Mouse (Mus musculus) stomach, postnatal 0 days (tissue): Measurements from ENCODE around the gene Rft1. TPM values are rescaled to one million over a fixed set of nuclear protein-coding genes. Genes with fewer than 3 reads are reported as not detected.

ENCODE experiments used
- ATAC-seq: fragments of 200-750 bp; cut with Nextera tagmentation; 2 replicates; pipeline ENCODE4 v1.8.0; 2017; ENCODE audit not compliant: low FRiP score, low TSS enrichment
- DNase-seq: peaks from one replicate; pipeline ENCODE4 v3.0.0-alpha.2; 2016; ENCODE audit warnings: low spot score
- H3K27ac ChIP-seq: fragments of 300-500 bp; sonication (generic); replicated peaks from 2 replicates; pipeline ENCODE4 v1.5.1; 2014; ENCODE audit warnings: mild to moderate bottlenecking, control low read depth
- H3K27me3 ChIP-seq: fragments of 300-500 bp; sonication (generic); 2 replicates; pipeline ENCODE4 v1.6.1; 2014; ENCODE audit warnings: low read length; ENCODE audit not compliant: control insufficient read depth, insufficient read depth
- H3K36me3 ChIP-seq: fragments of 300-500 bp; sonication (generic); 2 replicates; pipeline ENCODE4 v1.6.1; 2014; ENCODE audit warnings: low read length, mixed read lengths; ENCODE audit not compliant: control insufficient read depth, insufficient read depth
- H3K4me1 ChIP-seq: fragments of 300-500 bp; sonication (generic); replicated peaks from 2 replicates; pipeline ENCODE4 v1.6.1; 2014; ENCODE audit warnings: antibody characterized with exemption; ENCODE audit not compliant: control insufficient read depth, insufficient read depth
- H3K4me2 ChIP-seq: fragments of 300-500 bp; sonication (generic); replicated peaks from 2 replicates; pipeline ENCODE4 v1.6.1; 2014; ENCODE audit warnings: low read depth, mild to moderate bottlenecking, control low read depth, moderate library complexity
- H3K4me3 ChIP-seq: fragments of 300-500 bp; sonication (generic); 2 replicates; pipeline ENCODE4 v1.5.1; 2014; ENCODE audit warnings: low read depth, low read length, control low read depth
- H3K9ac ChIP-seq: fragments of 300-500 bp; sonication (generic); 2 replicates; pipeline ENCODE4 v1.6.1; 2014; ENCODE audit warnings: mild to moderate bottlenecking, low read length, control low read depth, mixed read lengths
- H3K9me3 ChIP-seq: fragments of 300-500 bp; sonication (generic); 2 replicates; pipeline ENCODE4 v1.6.1; 2016; ENCODE audit warnings: low read length; ENCODE audit not compliant: control insufficient read depth
- CTCF ChIP-seq: IDR thresholded peaks from 2 replicates; pipeline ENCODE4 v1.5.1; 2016; ENCODE audit warnings: antibody characterized with exemption, low read depth, mild to moderate bottlenecking, moderate library complexity
- EP300 ChIP-seq: optimal IDR thresholded peaks from 2 replicates; pipeline ENCODE3; 2016; ENCODE audit warnings: antibody characterized with exemption
- WGBS: fragments of 180-500 bp; shearing (Covaris S2); extraction: QIAGEN DNeasy Blood & Tissue Kit; methylation state at CpG from one replicate; pipeline ENCODE4 v1.1.7; 2014; 5-methylcytosine and 5-hydroxymethylcytosine counted together
- polyA plus RNA-seq: library from polyadenylated mRNA; unstranded; fragments of >200 nt; fragmentation: Nextera tagmentation; extraction: Ambion mirVana; gene quantifications from 2 replicates; pipeline ENCODE4 v1.2.1, GENCODE M21; 2015

Gene Rft1
- polyA plus RNA-seq, 1 experiment from 2014 or later = 12.3 TPM

DNA sequence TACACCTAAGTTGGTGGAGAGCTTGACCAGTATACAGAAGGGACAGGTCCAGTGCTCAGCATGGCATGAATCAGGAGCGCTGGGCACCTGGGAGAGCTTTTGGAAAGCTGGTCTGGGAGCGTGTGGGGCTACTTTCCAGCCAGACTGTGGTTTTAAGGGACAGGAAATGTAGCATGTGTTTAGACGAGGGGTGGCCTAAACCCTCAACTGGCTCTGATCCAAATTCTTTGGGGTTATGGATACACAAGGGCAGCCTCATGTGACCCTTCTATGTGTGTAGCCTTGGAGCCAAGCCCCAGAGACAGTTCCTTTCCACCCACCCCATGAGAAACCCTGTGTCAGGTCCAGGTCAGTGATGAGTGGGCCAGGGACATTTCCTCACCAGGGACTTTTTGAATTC lies 5.7 kb upstream of the Rft1 start:
- Histone ChIP-seq H3K9me3 (no peaks in the 10 kb centered on the region), H3K9ac (no peak overlapping the region), H3K36me3 (no peaks in the 10 kb centered on the region), H3K27ac (no peak overlapping the region), H3K27me3 (no peaks in the 10 kb centered on the region), H3K4me1 (no peaks in the 10 kb centered on the region), H3K4me2 (no peak overlapping the region), H3K4me3 (no peak overlapping the region)
- no peak for DNase-seq
- WGBS = 37% methylated on average over 3 of the region's 3 CpGs
- TF ChIP-seq EP300 = no peak
- TF ChIP-seq CTCF = no peak
- ATAC-seq = no peak

DNA sequence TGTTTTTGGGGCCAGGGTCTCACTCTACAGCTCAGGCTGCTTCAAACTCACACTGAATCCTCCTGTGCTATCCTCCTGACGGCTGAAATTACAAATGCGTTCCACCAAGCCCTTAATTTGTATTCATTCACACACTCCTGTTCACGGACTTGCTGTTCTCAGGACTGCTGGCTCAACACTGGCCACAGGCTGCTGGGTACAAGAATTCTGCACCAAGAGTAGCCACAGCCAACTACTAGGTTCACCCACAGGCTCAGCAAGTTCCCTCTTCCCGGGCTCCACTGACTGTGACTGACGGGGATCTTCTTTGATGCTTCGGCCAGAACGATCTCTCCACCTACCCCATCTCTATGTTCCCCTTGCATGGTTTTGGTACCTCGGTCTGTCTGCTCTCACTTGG lies 4.4 kb upstream of the Rft1 start:
- DNase-seq (no peak), ATAC-seq (no peak)
- no peak overlapping the region for H3K9ac ChIP-seq
- 0 out of 2 replicates have a peak, but pooled peaks cover 1% of the 10 kb centered on the region for H3K4me1 ChIP-seq
- no peaks in the 10 kb centered on the region for H3K36me3 ChIP-seq
- no peak overlapping the region for H3K27ac ChIP-seq
- no peaks in the 10 kb centered on the region for H3K27me3 ChIP-seq
- WGBS = 76% methylated on average over 8 of the region's 8 CpGs
- H3K4me2 ChIP-seq = no peak overlapping the region
- TF ChIP-seq CTCF = no peak
- no peak for TF ChIP-seq EP300
- no peaks in the 10 kb centered on the region for H3K9me3 ChIP-seq
- no peak overlapping the region for H3K4me3 ChIP-seq

DNA sequence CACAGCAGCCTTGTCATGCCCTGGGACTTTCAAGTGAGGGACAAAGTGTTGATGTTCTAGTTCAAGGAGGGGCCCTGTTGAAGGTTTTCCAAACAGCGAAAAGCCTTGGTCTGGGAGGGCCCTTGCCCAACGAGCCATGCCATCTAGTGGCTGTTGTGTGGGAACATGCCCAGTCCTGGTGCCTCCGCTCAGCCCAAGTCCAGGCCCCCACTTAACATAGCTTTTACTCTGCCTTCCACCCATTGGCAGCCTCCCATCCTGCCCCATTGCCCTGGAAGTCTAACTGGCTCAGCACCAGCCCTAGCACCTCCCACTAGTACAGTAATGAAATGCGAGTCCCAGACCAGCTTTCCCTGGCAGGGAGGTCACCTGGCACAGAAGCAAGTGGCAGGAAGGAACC lies 3.2 kb upstream of the Rft1 start:
- 21% methylated on average over 4 of the region's 4 CpGs for WGBS
- DNase-seq (peak; percentile 90), ATAC-seq (peak; percentile 92)
- Histone ChIP-seq H3K9ac (no peak overlapping the region), H3K27me3 (no peaks in the 10 kb centered on the region), H3K27ac (no peak overlapping the region), H3K4me3 (no peak overlapping the region), H3K4me2 (no peak overlapping the region), H3K9me3 (no peaks in the 10 kb centered on the region), H3K4me1 (0 out of 2 replicates have a peak, but pooled peaks cover 3% of the 10 kb centered on the region), H3K36me3 (no peaks in the 10 kb centered on the region)
- TF ChIP-seq CTCF (peak; percentile 83), EP300 (no peak)

DNA sequence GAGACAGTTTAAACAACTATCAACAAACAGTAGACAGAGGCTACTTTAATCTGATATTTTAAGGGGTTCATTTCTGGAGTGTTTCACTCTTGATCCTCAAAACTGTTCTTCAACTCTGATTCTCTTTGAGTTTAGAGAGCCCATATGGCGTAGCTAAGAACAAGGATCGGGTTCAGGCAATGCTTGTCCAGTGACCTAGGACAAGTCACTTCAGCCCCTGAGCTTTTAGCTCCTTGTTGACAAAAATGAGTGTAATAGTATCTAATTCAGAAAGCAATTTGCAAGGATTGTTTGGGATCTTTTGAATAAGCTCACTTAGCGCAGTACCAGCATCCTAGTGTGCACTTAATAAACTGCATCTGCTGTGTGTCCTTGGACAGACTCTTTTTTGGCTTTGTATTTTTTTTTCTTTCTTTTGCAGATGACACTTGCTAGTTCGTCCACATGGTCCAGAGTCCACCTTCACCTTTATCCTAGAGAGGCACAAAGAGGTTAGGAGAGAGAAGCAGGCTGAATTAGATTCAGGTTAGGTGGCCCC lies 600 bp downstream of the Rft1 start:
- ATAC-seq (no peak), DNase-seq (no peak)
- Histone ChIP-seq H3K27ac (peak overlapping the region; percentile 96), H3K36me3 (0 out of 2 replicates have a peak, but pooled peaks cover 2% of the 10 kb centered on the region), H3K9ac (peak overlapping the region; percentile 100), H3K4me1 (0 out of 2 replicates have a peak, but pooled peaks cover 3% of the 10 kb centered on the region), H3K9me3 (no peaks in the 10 kb centered on the region), H3K27me3 (no peaks in the 10 kb centered on the region), H3K4me3 (peak overlapping the region; percentile 95), H3K4me2 (peak overlapping the region; percentile 65)
- 36% methylated on average over 4 of the region's 4 CpGs for WGBS
- TF ChIP-seq EP300 (no peak), CTCF (no peak; the same call in 1 of the 2 replicates)

DNA sequence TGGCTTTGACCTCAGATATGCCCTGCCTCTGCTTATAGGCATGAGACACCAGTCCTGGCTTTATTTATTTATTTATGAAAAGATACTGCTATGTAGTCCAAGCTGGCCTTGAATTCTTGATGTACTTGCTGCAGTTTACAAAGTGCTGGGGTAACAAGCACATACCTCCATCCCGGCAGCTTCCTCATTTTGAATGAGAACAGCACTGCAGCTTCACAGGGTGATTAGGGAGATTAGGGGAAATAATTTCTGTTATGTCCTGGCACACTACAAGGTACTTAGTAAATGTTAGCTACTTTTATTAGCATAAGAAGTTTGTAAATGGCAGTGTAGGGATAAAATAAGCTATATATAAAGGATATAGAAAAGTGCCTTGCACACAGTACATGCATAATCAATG lies 1.4 kb downstream of the Rft1 start:
- no peak for TF ChIP-seq CTCF
- TF ChIP-seq EP300 = no peak
- H3K9me3 ChIP-seq = no peaks in the 10 kb centered on the region
- ATAC-seq (no peak), DNase-seq (no peak)
- no peak overlapping the region for H3K9ac ChIP-seq
- H3K36me3 ChIP-seq = peaks cover 2% of the 10 kb centered on the region; the same call in 1 of the 2 replicates
- 69% methylated on average over 1 of the region's 1 CpGs for WGBS
- H3K4me1 ChIP-seq = 0 out of 2 replicates have a peak, but pooled peaks cover 3% of the 10 kb centered on the region
- H3K4me2 ChIP-seq = no peak overlapping the region
- no peak overlapping the region for H3K4me3 ChIP-seq
- H3K27me3 ChIP-seq = no peaks in the 10 kb centered on the region
- H3K27ac ChIP-seq = no peak overlapping the region

DNA sequence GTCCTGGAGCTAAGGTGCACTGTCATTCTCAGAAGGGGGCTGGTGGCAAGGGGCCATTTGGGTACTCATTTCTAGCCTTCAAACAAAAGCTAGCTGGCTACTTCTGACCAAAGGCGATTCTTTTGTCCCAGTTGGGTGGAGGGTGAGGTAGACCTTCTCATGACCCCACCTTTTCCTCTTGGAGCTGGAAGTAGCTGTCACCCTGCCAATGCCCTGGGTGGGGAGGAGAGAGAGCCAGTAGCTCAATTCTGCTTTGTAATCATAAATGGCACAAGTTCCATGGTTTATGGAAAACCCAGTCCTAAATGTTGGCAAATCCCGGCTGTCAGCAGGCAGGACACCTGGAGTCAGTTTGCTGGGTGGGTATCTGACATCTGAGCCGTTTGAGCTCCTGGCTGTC lies 11.9 kb downstream of the Rft1 start:
- WGBS = 51% methylated on average over 3 of the region's 3 CpGs
- Histone ChIP-seq H3K9me3 (no peaks in the 10 kb centered on the region), H3K27me3 (no peaks in the 10 kb centered on the region), H3K4me1 (no peaks in the 10 kb centered on the region), H3K9ac (no peak overlapping the region), H3K4me2 (no peak overlapping the region), H3K36me3 (peaks cover 12% of the 10 kb centered on the region), H3K4me3 (no peak overlapping the region), H3K27ac (no peak overlapping the region)
- TF ChIP-seq CTCF = no peak
- TF ChIP-seq EP300 = no peak
- ATAC-seq (no peak), DNase-seq (peak; percentile 23)
